Comparison of ENCODE assay signal across 8 mouse cellular contexts in the genomic region with DNA sequence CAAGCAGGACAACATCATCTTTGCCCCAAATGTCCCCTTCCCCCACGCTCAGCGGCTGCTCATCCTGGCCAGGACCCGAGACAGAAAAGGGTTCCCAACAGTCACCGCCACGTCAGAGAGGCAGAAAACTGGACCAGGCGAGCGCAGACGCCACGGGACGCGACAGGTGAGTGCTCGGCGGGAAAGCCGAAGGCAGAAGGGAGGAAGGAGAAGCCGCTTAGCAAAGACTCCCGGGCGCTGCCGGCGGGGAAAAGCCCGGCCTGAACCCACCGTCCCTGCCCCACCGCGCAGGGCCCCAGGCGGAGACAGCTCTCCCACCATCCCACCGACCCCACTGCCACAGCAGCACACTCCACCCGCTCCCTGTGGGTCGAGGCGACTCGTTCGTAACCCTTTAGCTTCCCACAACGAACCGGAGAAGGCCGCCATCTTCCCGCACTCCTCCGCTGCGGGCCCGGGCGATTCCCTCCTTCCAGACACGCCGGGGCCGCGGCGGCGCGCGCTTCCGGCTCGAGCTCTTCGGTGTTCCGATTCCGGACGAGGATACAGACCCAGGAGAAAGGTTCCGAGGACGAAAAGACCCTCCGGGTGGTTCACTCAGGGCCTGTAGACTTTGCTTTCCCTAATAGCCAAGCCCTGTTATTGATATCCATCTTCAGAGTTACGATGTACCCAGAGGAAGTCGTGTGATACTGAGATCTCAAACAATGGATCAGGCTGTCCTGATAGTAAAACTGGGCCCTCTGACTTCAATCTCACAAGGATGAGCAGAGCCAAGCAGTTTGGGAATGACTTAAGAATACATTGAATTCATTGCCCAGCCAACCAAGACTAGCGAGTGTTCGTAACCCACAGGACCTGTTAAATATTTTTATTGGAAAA. TPM values are rescaled to one million over a fixed set of nuclear protein-coding genes. Genes with fewer than 3 reads are reported as not detected.
A peak's percentile ranks its signal among the peaks of the same experiment; 100 is the strongest.
DNase-seq lines count a peak whose midpoint lies in the region; ATAC-seq lines count a peak whose summit lies in the region.

Gene Ddx1, minus strand, starts transcription at position 523 of the 882 bp plus-strand sequence.

- H3K4me3 ChIP-seq in megakaryocyte, embryonic 14.5 days (replicated peaks), result peak within 1 kb of the TSS; percentile 99

- H3K27me3 ChIP-seq in megakaryocyte, embryonic 14.5 days (replicated peaks), result peaks cover 6% of the 10 kb centered on the region

- peak; percentile 96 for ATAC-seq in common myeloid progenitor, adult 5-6 weeks (replicated peaks; ENCODE audit: low read depth, poor library complexity, severe bottlenecking)

- H3K36me3 ChIP-seq in megakaryocyte, embryonic 14.5 days (replicated peaks; ENCODE audit: low read length), result peaks cover 24% of the 10 kb centered on the region

- H3K9me3 ChIP-seq in megakaryocyte, embryonic 14.5 days, result no peaks in the 10 kb centered on the region

- DNase-seq in ZHBTc4 (ENCODE audit: low read depth, low spot score), result peak; percentile 90
- DNase-seq in gastrocnemius, adult 8-10 months (ENCODE audit: low spot score in 2 of 2), result peak; percentile 46 to 52
- DNase-seq in hindlimb bud, embryonic 11.5 days (ENCODE audit: extremely low spot score, low read depth, low spot score), result peak; percentile 50
- DNase-seq in left cerebral cortex, adult 8-10 months (ENCODE audit: low spot score in 2 of 2), result peak; percentile 64 to 80
- DNase-seq in right cerebral cortex, postnatal 10 days (ENCODE audit: low spot score in 2 of 2), result peak; percentile 89
- DNase-seq in urinary bladder, postnatal 25 days (ENCODE audit: low spot score), result peak; percentile 80

- peaks cover 18% of the 10 kb centered on the region; the same call in 1 of the 2 replicates for H3K4me1 ChIP-seq in megakaryocyte, embryonic 14.5 days

RNA-seq across cellular contexts. Expression of gene Ddx1, which starts in this region (rescaled TPM):
- 212 and 221 TPM in 2 replicates for total RNA-seq in common myeloid progenitor, adult 5-6 weeks (2017)
- 100 to 1,000 TPM; 113 to 140 (median 124) TPM for total RNA-seq in gastrocnemius, adult 8-10 months (2022)
- total RNA-seq in left cerebral cortex, adult 8-10 months (2022), result 100 to 1,000 TPM; 141 to 152 (median 144) TPM
- 1.2 and 3.6 TPM in 2 replicates for polyA plus RNA-seq in megakaryocyte, embryonic 14.5 days (2012; ENCODE audit: insufficient read depth, low replicate concordance)

Comparison
In these comparisons a context has a peak if more than half of its experiments do, and no peak if none do; other contexts are left out.
1. Peak in every context shown above with its lines: DNase-seq, ATAC-seq and H3K4me3 ChIP-seq.